Comparison of ENCODE assay signal across 10 mouse cellular contexts in genomic region chr2:142590284-142590724, GRCm38 (mm10).
DNase-seq lines count a peak whose midpoint lies in the region; ATAC-seq and TF ChIP-seq lines count a peak whose summit lies in the region.
"Had no signal": no experiment of that assay in that cellular context is flagged by ENCODE, and none has a peak within 500 bp of the region (broad histone marks: within the 10 kb centered on the region; RNA-seq: fewer than 3 reads in every experiment).

No protein-coding gene starts in this region.

- WGBS in forebrain, embryonic 15.5 days: 9% methylated on average over 6 of the region's 6 CpGs
- WGBS in limb, embryonic 14.5 days: 31% methylated on average over 6 of the region's 6 CpGs
- WGBS in neural tube, embryonic 14.5 days: 14% methylated on average over 6 of the region's 6 CpGs

- H3K27ac ChIP-seq in forebrain, embryonic 15.5 days (replicated peaks): no peak overlapping the region
- no peak overlapping the region for H3K27ac ChIP-seq in limb, embryonic 14.5 days (replicated peaks; ENCODE audit: low read depth, low read length)
- H3K27ac ChIP-seq in neural tube, embryonic 14.5 days (ENCODE audit: low read depth, low read length): peak overlapping the region; percentile 69; the same call in 1 of the 2 replicates
- H3K27ac ChIP-seq: liver, embryonic 12.5 days had no signal

- H3K4me3 ChIP-seq in forebrain, embryonic 15.5 days: no peak overlapping the region
- H3K4me3 ChIP-seq in limb, embryonic 14.5 days (replicated peaks; ENCODE audit: low read length): no peak overlapping the region
- H3K4me3 ChIP-seq in neural tube, embryonic 14.5 days (ENCODE audit: low read depth, low read length): no peak overlapping the region
- H3K4me3 ChIP-seq: liver, embryonic 12.5 days had no signal

- peak; percentile 61 for DNase-seq in retina, embryonic 14.5 days (ENCODE audit: low spot score)
- DNase-seq in retina, postnatal 1 day: no peak
- DNase-seq in limb, embryonic 14.5 days (ENCODE audit: low spot score): no peak
- no peak for DNase-seq in ovary, postnatal 10 days (ENCODE audit: low spot score)
- DNase-seq in layer of hippocampus, postnatal 36 days: no peak
- DNase-seq: gastrocnemius, postnatal 10 days had no signal

- peaks cover 11% of the 10 kb centered on the region for H3K4me1 ChIP-seq in forebrain, embryonic 15.5 days
- H3K4me1 ChIP-seq in limb, embryonic 14.5 days (ENCODE audit: control insufficient read depth, insufficient read depth, low read length): no peaks in the 10 kb centered on the region; the same call in 1 of the 2 replicates
- peaks cover 13% of the 10 kb centered on the region for H3K4me1 ChIP-seq in neural tube, embryonic 14.5 days (ENCODE audit: control insufficient read depth, insufficient read depth, low read length)
- H3K4me1 ChIP-seq: liver, embryonic 12.5 days had no signal

- TF ChIP-seq POLR2A in limb, embryonic 14.5 days (IDR thresholded peaks at IDR 0.05; ENCODE audit: borderline replicate concordance, extremely low read depth, insufficient read depth, insufficient read length): no peak

- no peaks in the 10 kb centered on the region for H3K27me3 ChIP-seq in forebrain, embryonic 15.5 days
- H3K27me3 ChIP-seq in limb, embryonic 14.5 days (ENCODE audit: control insufficient read depth, insufficient read depth, low read length): no peaks in the 10 kb centered on the region
- H3K27me3 ChIP-seq in neural tube, embryonic 14.5 days (ENCODE audit: control insufficient read depth, insufficient read depth, low read length): no peaks in the 10 kb centered on the region
- H3K27me3 ChIP-seq: liver, embryonic 12.5 days had no signal

- H3K36me3 ChIP-seq in forebrain, embryonic 15.5 days: no peaks in the 10 kb centered on the region
- no peaks in the 10 kb centered on the region for H3K36me3 ChIP-seq in limb, embryonic 14.5 days (ENCODE audit: control insufficient read depth, insufficient read depth, low read length)
- no peaks in the 10 kb centered on the region for H3K36me3 ChIP-seq in neural tube, embryonic 14.5 days (ENCODE audit: control insufficient read depth, insufficient read depth, low read length)
- H3K36me3 ChIP-seq: liver, embryonic 12.5 days had no signal

- peak; percentile 19; the same call in 1 of the 2 replicates for ATAC-seq in forebrain, embryonic 15.5 days (replicated peaks)
- 0 out of 2 replicates have a peak, but pooled peaks have one; percentile 15 for ATAC-seq in limb, embryonic 14.5 days (ENCODE audit: low FRiP score, low read depth)
- peak; percentile 23 for ATAC-seq in neural tube, embryonic 14.5 days (ENCODE audit: low read depth)
- ATAC-seq in monocyte, adult 5-6 weeks (replicated peaks; ENCODE audit: insufficient number of reproducible peaks, low FRiP score, low TSS enrichment, poor library complexity, severe bottlenecking): no peak
- ATAC-seq: liver, embryonic 12.5 days had no signal

- no peaks in the 10 kb centered on the region for H3K9me3 ChIP-seq in forebrain, embryonic 15.5 days
- no peaks in the 10 kb centered on the region for H3K9me3 ChIP-seq in limb, embryonic 14.5 days (ENCODE audit: control insufficient read depth, low read length)
- no peaks in the 10 kb centered on the region for H3K9me3 ChIP-seq in neural tube, embryonic 14.5 days (ENCODE audit: control insufficient read depth, low read length)
- H3K9me3 ChIP-seq: liver, embryonic 12.5 days had no signal

- no peak overlapping the region for H3K4me2 ChIP-seq in forebrain, embryonic 15.5 days (replicated peaks)
- no peak overlapping the region for H3K4me2 ChIP-seq in limb, embryonic 14.5 days (replicated peaks; ENCODE audit: low read depth, low read length, severe bottlenecking)
- H3K4me2 ChIP-seq in neural tube, embryonic 14.5 days (ENCODE audit: low read depth, low read length): no peak overlapping the region
- H3K4me2 ChIP-seq: liver, embryonic 12.5 days had no signal

- no peak overlapping the region for H3K9ac ChIP-seq in forebrain, embryonic 15.5 days (replicated peaks)
- no peak overlapping the region for H3K9ac ChIP-seq in limb, embryonic 14.5 days (ENCODE audit: low read depth, low read length, severe bottlenecking)
- no peak overlapping the region for H3K9ac ChIP-seq in neural tube, embryonic 14.5 days (replicated peaks; ENCODE audit: low read depth, low read length)
- H3K9ac ChIP-seq: liver, embryonic 12.5 days had no signal
